Mouse (Mus musculus): ENCODE results near the gene Osbpl11.

GRCm38 (mm10) chr16:33234128-33234527, 49.3 kb downstream of the Osbpl11 start:
- no peak for TF ChIP-seq CTCF (IDR thresholded peaks at IDR 0.05; ENCODE audit: borderline replicate concordance, insufficient read depth, low read length)
- TF ChIP-seq POLR2A (IDR thresholded peaks at IDR 0.05; ENCODE audit: low read depth, low read length), result no peak
